Mouse (Mus musculus) hindbrain, embryonic 16.5 days (tissue): ENCODE measurements around the gene Tmem29. TPM values are rescaled to one million over a fixed set of nuclear protein-coding genes. Genes with fewer than 3 reads are reported as not detected.

Experiments
- ATAC-seq: fragments of 200-750 bp; cut with Nextera tagmentation; 2 replicates; pipeline ENCODE4 v1.8.0; 2017; ENCODE audit warnings: moderate TSS enrichment, moderate library complexity
- H3K27ac ChIP-seq: fragments of 300-500 bp; sonication (generic); 2 replicates; pipeline ENCODE4 v1.5.1; 2014; ENCODE audit warnings: low read depth, mild to moderate bottlenecking, control low read depth, low read length, moderate library complexity
- H3K27me3 ChIP-seq: fragments of 300-500 bp; sonication (generic); replicated peaks from 2 replicates; pipeline ENCODE4 v1.6.1; 2014; ENCODE audit warnings: low read length; ENCODE audit not compliant: control insufficient read depth, insufficient read depth
- H3K36me3 ChIP-seq: fragments of 300-500 bp; sonication (generic); 2 replicates; pipeline ENCODE4 v1.6.1; 2014; ENCODE audit warnings: mild to moderate bottlenecking, low read length, moderate library complexity, mixed read lengths; ENCODE audit not compliant: control insufficient read depth, insufficient read depth
- H3K4me1 ChIP-seq: fragments of 300-500 bp; sonication (generic); 2 replicates; pipeline ENCODE4 v1.6.1; 2014; ENCODE audit warnings: low read depth, low read length; ENCODE audit not compliant: control insufficient read depth, insufficient read depth
- H3K4me2 ChIP-seq: fragments of 300-500 bp; sonication (generic); 2 replicates; pipeline ENCODE4 v1.6.1; 2014; ENCODE audit warnings: mild to moderate bottlenecking, low read length, control low read depth, moderate library complexity
- H3K4me3 ChIP-seq: fragments of 300-500 bp; sonication (generic); 2 replicates; pipeline ENCODE4 v1.5.1; 2014; ENCODE audit warnings: mild to moderate bottlenecking, low read length, control low read depth, moderate library complexity
- H3K9ac ChIP-seq: fragments of 300-500 bp; sonication (generic); 2 replicates; pipeline ENCODE4 v1.6.1; 2014; ENCODE audit warnings: low read depth, mild to moderate bottlenecking, control low read depth, low read length, moderate library complexity
- H3K9me3 ChIP-seq: fragments of 300-500 bp; sonication (generic); 2 replicates; pipeline ENCODE4 v1.6.1; 2014; ENCODE audit warnings: mild to moderate bottlenecking, low read length, moderate library complexity; ENCODE audit not compliant: control insufficient read depth
- WGBS: fragments of 180-500 bp; shearing (Covaris S2); extraction: QIAGEN DNeasy Blood & Tissue Kit; methylation state at CpG from one replicate; pipeline ENCODE4 v1.1.7; 2014; 5-methylcytosine and 5-hydroxymethylcytosine counted together
- polyA plus RNA-seq: library from polyadenylated mRNA; unstranded; fragments of >200 nt; fragmentation: Nextera tagmentation; extraction: Ambion mirVana; gene quantifications from 2 replicates; pipeline ENCODE4 v1.2.1, GENCODE M21; 2015

The Tmem29 gene
- polyA plus RNA-seq, 1 experiment from 2014 or later = 78.2 TPM

DNA sequence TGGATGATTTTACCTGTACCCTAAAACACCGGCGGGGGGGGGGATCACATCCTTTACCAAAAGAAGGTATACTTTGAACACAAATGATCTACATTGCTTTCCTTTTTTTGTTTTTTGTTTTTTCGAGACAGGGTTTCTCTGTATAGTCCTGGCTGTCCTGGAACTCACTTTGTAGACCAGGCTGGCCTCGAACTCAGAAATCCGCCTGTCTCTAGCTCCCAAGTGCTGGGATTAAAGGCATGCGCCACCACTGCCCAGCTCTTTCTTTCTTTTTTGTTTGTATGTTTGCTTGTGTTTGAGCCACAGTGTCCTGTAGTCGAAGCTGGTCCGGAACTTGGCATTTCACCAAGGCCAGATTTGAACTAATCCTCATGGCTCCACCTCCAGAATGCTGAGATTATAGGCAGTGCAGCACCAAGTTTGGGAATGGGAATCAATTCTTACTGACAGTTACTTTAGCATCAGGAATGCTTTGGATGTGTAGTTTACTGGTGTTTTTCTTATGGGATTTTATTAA, 515 bp upstream of the Tmem29 start:
- Histone ChIP-seq H3K4me2 (peak overlapping the region; percentile 54), H3K27me3 (no peaks in the 10 kb centered on the region), H3K4me3 (peak overlapping the region; percentile 49), H3K9me3 (no peaks in the 10 kb centered on the region), H3K36me3 (no peaks in the 10 kb centered on the region), H3K9ac (peak overlapping the region; percentile 65), H3K27ac (peak overlapping the region; percentile 82), H3K4me1 (peaks cover 3% of the 10 kb centered on the region; the same call in 1 of the 2 replicates)
- 37% methylated on average over 8 of the region's 8 CpGs for WGBS
- peak; percentile 19 for ATAC-seq

DNA sequence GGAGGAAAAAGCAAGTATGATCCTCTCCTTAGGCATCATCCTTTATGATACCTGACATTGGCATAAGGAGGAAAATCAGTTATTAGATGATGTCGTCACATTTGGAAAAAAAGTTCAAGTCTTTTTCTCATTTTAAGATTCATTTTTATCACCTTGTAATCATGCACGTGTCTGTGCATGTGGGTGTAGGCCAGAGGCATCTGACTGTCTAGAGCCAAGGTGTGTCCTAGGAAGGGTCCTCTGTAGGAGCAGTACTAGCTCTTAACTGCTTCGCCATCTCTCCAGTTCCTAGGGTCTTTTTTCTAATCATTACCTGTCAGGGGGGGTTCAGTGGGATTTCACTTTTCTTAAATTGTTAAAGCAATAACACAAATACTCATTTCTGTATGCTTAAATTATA, 818 bp downstream of the Tmem29 start:
- peak overlapping the region; percentile 50 for H3K4me2 ChIP-seq
- H3K4me1 ChIP-seq = peaks cover 3% of the 10 kb centered on the region; the same call in 1 of the 2 replicates
- H3K27ac ChIP-seq = no peak overlapping the region
- H3K9me3 ChIP-seq = no peaks in the 10 kb centered on the region
- 33% methylated on average over 3 of the region's 3 CpGs for WGBS
- no peaks in the 10 kb centered on the region for H3K36me3 ChIP-seq
- H3K9ac ChIP-seq = peak overlapping the region; percentile 45; the same call in 1 of the 2 replicates
- peak; percentile 56; the same call in 1 of the 2 replicates for ATAC-seq
- no peaks in the 10 kb centered on the region for H3K27me3 ChIP-seq
- H3K4me3 ChIP-seq = peak overlapping the region; percentile 49

DNA sequence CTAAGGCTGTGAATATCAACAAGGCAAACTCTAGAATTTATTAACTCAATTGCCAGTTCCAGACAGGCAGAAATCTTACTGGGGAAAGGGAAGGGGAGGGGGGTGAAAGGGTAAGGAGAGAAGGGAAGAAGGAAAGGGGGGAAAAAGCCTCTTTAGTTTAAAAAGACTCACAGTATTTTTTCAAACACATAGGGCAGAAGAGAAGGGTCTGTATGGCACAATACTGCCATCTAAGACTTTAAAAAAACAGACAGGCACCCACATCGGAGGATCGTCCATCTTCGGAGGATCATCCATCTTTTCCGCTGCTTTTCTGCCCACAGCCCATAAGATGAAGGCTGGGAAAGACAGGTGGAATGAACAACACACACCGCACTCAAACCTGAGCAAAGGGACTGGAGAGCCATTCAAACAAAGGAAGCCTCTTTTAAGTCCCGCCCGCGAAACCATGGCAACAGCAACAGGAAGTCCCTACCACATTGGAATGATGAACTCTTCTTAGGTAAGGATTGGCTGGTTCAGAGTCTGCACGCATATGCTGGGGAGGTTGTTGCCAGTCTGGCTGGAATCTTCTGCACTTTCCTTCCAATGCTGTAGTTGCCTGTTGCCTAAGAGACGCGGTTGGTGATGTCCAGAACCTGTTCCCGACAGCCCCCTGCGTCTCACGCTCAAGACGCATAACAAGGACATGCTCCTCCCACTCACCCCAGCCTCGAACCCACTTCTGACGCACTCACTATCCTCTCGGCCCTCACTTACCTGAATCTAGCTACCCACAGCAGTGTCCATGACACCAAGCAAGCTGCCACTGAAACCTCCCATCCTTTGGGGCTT, 18.2 kb downstream of the Tmem29 start:
- ATAC-seq = peak; percentile 97
- H3K4me2 ChIP-seq = peak overlapping the region; percentile 55
- no peaks in the 10 kb centered on the region for H3K27me3 ChIP-seq
- peak overlapping the region; percentile 70 for H3K27ac ChIP-seq
- H3K9me3 ChIP-seq = no peaks in the 10 kb centered on the region
- H3K4me1 ChIP-seq = no peaks in the 10 kb centered on the region
- H3K9ac ChIP-seq = peak overlapping the region; percentile 52
- H3K36me3 ChIP-seq = no peaks in the 10 kb centered on the region
- peak overlapping the region; percentile 45 for H3K4me3 ChIP-seq
- 29% methylated on average over 18 of the region's 18 CpGs for WGBS

- no peak overlapping the region for H3K4me3 ChIP-seq
- H3K4me2 ChIP-seq = no peak overlapping the region
- H3K9me3 ChIP-seq = no peaks in the 10 kb centered on the region
- no peaks in the 10 kb centered on the region for H3K27me3 ChIP-seq
- no peaks in the 10 kb centered on the region for H3K4me1 ChIP-seq
- ATAC-seq = no peak
- H3K27ac ChIP-seq = no peak overlapping the region
- no peak overlapping the region for H3K9ac ChIP-seq
- no peaks in the 10 kb centered on the region for H3K36me3 ChIP-seq
- 92% methylated on average over 2 of the region's 2 CpGs for WGBS
These were observed 22.6 kb downstream of the Tmem29 start for GRCm38 (mm10) chrX:150436373-150436772.

- H3K27me3 ChIP-seq = no peaks in the 10 kb centered on the region
- no peak for ATAC-seq
- no peak overlapping the region for H3K9ac ChIP-seq
- no peak overlapping the region for H3K4me3 ChIP-seq
- WGBS = 87% methylated on average over 7 of the region's 7 CpGs
- no peaks in the 10 kb centered on the region for H3K9me3 ChIP-seq
- H3K36me3 ChIP-seq = no peaks in the 10 kb centered on the region
- H3K27ac ChIP-seq = no peak overlapping the region
- H3K4me1 ChIP-seq = no peaks in the 10 kb centered on the region
- no peak overlapping the region for H3K4me2 ChIP-seq
These were observed 23.6 kb downstream of the Tmem29 start for GRCm38 (mm10) chrX:150435367-150435766.

DNA sequence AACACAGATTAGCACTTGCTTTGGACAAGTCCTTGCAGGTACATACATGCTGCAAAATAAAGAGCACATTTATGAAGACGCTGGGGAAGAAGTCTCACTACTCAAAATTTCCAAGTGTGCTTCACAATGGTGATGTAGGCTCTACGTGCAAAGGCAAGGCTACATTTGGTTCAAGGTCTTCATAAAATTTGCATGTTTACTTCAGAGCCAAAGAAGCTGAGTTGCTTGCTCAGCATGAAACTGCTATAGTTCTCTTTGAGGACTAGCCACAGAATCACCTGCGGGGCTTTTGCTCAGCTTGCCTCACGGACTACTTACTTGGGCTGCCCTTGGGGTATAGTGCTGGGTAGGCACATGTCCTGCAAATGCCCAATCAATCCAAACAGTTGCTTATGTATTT, 45.4 kb downstream of the Tmem29 start:
- no peak overlapping the region for H3K9ac ChIP-seq
- ATAC-seq = no peak
- WGBS = 98% methylated on average over 4 of the region's 4 CpGs
- no peak overlapping the region for H3K27ac ChIP-seq
- no peaks in the 10 kb centered on the region for H3K27me3 ChIP-seq
- no peak overlapping the region for H3K4me2 ChIP-seq
- no peak overlapping the region for H3K4me3 ChIP-seq
- H3K36me3 ChIP-seq = no peaks in the 10 kb centered on the region
- H3K4me1 ChIP-seq = no peaks in the 10 kb centered on the region
- no peaks in the 10 kb centered on the region for H3K9me3 ChIP-seq

Other genes starting within 250 kb of the Tmem29 start
- gene Alas2, start 88.2 kb upstream of the Tmem29 start, polyA plus RNA-seq = 46.4 and 57.9 TPM in 2 replicates
- 4.5 and 4.8 TPM in 2 replicates for gene Pfkfb1, start 129.1 kb upstream of the Tmem29 start, polyA plus RNA-seq
- 14.8 and 18.1 TPM in 2 replicates for gene Apex2, start 130.7 kb upstream of the Tmem29 start, polyA plus RNA-seq
- gene Tro, start 198.4 kb upstream of the Tmem29 start, polyA plus RNA-seq = 73.6 and 86.1 TPM in 2 replicates